Mouse (Mus musculus) embryo, embryonic 11 days (tissue): ENCODE results near the gene Gdi1.

Experiments
- DNase-seq: peaks from one replicate; pipeline ENCODE4 v3.0.0-alpha.2; 2015

Gene Gdi1

DNA sequence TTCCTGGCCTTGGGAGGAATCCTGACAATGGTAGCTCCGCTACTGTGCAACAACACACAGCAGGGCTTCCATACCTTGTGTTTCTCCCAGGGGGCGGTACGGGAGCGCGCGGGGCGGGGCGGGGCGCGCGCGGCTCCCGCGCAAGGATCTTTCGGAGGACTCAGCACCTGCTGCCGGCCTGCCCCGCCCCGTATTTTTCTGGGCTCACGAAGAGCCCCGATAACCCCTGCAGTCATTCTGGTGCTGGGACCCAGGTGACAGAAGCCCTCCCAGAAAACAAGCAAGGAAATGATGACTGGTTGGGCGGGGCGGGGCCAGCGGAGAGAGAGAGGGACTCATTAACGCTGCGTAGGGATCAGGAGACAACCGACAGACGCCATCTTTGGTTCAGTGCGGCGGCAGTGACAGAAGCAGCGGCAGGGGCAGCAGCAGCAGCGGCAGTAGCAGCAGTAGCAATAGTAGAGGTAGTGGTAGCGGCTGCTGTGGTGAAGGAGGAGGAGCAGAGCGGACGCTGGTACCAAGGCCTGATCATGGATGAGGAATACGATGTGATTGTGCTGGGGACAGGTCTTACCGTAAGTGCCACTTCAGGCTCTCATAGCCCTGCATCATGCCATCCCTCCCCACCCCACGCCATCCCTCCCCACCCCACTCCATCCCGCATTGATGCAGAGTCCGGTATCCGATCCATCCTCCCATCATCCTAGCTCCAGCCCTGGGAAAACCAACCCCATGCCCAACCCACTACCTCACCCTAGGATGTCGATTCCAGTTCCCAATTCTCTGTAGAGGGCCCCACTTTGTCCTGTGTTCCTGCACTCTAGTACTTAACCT, at the start of gene Gdi1:
Gdi1 (plus strand) TSS at position 132 of the 834 bp plus-strand sequence.
- peak; percentile 83 for DNase-seq

DNA sequence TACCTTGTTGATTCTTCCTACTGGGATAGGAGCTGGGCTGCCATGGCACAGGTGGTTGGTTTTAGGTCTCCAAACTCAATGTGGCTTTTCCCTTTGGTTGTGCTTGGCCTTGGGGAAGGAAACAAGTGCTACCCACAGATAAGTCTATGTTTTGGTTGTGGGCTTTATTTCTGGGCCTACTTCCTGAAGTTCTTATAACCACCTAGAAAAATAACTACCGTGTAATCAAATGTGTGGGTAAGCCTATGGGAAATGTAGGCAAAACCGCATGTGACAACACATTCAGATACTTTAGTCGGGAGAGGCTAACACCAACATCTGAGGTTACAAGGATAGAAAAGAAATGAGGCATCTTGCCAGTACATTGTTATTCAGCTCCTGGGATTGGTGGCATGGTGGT, 47.1 kb upstream of the Gdi1 start:
- no peak for DNase-seq

DNA sequence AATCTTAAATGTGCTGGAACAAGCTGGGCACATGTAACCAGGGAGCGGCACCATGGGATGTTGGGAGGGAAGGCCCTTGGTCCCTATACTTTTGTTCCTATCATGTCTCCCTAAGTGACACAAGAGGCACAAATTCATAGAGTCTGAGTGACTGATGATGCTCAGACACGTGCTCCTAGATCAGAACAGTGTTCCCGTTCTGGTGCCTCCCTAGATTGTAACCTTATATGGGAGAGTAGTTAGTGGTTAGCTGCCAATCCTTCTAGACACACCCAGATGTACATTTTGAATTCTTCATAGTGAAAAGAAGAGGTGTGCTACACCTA, 35.1 kb upstream of the Gdi1 start:
- no peak for DNase-seq

DNA sequence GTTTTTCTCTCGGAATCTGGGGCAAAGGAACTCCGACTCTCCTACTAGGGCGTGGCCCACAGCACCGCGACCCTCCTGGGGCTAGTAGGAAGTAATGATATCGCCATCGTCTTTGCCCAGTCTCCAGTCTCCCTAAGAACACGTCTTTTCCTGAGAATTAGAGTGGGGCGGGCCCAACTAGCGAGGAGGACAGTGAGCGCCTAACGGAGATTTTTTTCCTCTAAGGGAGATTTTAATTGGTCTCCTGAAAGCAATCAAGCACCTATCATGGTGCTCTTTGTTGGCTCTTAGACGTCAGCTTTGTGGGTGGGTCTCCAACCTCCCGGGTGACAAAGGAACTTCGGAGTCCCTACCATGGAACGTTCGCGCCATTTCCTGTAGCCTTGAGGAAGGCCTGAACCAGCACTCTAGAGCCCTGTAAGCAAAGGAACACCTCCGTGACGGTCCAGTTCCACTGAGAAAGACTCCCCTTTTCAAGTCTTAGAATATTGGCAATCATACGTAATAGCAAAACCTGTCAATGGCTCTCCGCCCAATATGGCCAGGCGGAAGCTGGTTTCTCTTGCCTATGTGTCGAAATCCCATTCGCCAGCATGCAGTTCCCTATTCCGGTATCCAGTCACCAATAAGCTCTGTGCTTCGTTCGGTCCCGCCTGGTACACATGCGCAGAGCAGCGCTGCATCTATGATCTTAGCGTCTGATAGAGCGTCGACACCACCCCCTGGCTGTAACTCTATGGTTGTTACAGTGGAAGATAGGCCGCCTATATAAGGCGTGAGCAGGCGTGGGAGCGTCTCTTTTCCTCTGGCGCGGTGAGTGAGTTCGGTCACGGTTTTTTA, 34.5 kb upstream of the Gdi1 start, which contains the start of gene Rpl10:
Rpl10 (plus strand) TSS at position 751 of the 840 bp plus-strand sequence.
- DNase-seq = peak; percentile 90

DNA sequence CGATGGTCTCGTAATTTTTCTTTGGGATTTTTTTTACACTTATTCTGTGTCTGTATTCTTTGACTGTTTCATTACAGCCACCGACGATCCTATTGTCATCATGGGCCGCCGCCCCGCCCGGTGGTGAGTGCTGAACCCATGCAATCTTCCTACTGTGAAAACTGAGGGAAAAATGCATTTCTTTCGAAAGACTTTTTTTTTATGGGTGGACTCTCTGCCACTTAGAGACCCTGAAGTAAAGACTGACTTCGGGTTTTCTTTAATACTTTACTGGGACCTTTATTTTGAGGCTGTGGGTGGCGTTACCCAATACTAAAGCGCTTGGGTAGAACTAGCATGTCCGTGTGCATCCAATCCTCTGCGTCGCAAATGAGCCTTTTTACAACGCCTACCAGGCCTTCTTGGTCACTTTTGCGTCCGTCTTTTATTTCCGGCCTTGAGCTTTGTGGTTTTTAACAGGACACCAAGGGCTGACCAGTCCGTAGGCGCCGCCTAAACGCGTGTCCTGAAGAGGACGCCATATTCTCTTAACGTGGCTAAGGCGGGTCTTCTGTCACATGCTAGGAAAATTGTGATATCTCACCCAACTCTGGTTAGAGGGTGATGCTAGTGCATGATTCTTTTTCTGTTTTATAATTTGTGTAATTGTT, 33.8 kb upstream of the Gdi1 start:
- DNase-seq = peak; percentile 56

DNA sequence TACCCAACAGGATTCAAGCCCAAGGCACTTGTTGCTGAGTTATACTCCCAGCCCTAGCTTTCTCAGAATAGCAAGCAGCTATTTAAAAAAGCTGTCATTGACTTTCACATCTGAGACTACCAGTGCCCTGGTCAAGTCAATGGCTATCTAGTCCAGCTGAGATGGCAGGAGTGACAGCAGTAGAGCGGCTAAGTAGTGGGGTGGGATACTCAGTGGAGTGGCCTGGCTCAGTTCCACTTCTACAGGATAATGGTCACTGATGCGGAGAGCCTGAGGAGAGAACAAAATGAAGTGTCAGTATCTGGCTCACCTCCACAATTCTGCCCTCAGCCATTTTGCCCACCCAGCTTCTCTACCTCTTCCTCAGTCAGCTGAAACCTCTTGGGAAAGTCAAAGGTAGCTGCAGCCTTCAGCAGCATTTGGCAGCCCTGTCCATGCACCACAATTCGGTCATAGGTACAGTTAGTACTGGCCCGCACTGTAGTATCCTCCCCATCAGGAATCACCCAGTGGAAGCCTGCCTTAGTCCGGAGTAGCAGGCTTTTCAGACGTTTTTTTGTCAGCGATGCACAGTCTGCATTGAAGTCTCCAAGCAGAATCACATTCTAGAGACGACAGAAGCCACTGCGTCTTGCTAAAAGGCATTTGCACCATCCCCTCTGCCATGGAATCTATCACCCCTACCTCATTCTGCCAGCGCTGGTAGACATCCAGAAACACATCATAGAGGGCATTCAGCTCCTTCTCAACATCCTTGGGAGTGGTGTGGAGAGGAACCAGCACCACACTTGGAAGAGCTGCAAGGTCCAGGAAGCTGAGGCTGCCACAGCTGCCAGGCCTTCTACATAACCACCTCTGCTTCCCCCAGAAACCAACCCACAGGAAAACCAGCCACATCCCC, 31.1 kb upstream of the Gdi1 start:
- DNase-seq = no peak

DNA sequence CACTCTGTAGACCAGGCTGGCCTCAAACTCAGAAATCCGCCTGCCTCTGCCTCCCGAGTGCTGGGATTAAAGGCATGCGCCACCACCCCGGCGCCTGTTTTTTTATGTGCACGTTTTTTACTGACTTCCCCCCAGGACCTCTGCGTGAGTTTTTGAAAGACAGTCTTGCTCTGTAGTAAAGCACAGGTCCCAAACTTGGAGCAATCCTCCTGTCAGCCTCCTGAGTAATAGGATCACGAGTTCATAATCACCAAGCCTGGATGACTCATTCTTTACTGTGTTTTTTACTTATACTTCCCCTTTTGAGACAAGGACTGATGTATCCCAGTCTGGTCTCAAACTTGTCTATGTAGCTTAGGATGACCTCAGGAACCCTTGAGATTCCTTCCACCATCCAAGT, 26.9 kb upstream of the Gdi1 start:
- no peak for DNase-seq

DNA sequence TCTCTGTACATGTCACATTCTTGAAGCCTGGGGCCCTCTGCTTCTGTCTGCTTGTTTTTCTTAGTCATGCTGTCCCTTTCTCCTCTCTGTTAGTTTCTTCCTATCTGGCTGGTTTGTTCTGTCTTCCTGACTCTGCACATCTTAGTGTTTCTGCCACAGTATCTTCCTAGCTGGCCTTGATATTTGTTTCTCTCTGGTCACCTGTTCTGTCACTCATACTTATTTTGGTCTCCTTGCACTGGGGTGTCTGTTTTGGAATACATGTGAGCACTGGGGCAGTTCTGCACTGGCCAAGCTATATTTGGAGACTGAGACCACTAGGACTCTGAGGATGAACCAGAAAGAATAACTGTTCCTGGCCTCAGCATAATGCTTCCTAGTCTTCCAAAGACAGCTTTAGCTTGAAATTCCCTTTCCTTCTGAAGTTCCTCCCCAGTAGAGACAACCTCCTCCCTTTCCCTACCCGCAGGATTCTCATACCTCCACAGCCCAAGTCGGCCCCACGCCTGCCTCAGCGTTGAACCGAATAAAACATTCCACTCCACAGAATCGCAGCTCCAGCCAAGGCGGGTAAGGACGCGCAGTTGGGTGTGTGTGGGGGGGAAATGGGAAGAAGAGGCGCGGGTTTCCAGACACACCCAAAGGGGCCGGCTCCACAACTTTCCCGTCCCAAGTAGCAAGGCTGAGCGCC, 23.6 kb upstream of the Gdi1 start:
- no peak for DNase-seq

DNA sequence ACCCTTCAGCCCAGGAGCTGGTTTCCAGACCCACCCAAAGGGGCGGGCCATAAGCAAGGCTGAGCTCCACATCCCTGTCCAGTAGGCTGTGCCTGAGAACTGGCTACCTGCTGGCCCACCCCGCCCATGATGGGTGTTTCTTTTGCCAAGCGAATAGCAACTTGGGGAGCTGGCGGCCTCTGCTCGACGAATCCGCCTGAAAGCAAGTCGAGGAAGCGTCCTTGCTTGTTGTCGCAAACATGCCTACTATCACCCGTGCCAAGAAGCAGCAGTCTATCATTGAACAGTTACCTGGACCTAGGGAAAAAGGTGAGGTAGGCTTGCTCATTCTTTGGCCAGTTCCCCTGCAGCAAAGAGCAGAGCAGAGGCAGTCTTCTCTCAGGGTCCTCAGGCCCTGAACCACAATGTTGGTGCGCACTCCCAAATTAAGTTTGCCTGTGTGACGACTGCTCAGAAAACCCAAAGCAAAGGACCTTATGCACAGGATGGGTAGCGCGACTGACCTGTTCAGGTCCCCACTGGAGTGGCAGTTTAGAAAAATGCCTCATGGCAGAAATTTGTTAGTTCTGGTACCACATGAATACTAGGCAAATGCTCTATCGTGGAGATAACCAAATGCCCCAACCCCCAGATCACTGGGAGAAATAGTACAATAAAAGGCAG, 22.9 kb upstream of the Gdi1 start, which contains the start of the genes Taz and Dnase1l1:
Taz (plus strand) TSS at position 181 of the 663 bp plus-strand sequence.
Dnase1l1 (minus strand) TSS at position 606 of the 663 bp plus-strand sequence.
- peak; percentile 76 for DNase-seq

DNA sequence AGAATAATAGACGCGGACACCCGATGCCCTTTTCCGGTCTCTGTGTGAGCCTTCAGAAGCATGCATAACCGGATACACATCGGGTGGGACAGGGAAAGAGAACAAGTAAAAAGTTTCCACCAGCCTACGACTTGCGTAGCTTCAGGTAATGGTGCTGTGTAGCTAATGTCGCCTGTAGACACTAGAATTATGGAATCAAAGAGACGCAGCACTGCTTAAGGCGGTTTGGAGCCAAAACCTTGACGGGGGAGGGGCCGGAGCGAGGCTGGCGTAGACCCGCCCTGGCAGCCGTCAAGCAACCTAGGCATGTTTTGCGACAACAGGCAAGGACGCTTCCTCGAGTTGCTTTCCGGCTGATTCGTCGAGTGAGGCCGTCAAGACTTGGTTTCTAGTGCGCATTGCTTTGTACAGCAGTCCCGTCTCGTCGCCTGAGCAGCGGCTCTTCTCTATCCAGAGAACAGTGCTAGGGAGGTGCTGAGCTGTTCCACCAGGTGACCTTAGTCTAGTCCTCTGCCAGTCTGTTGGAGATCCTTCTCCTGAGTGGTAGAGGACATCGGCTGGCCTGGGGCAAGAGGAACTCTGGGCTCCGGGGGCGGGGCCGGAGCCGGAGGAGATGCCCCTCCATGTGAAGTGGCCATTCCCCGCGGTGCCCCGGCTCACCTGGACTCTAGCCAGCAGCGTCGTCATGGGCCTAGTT, 22.3 kb upstream of the Gdi1 start:
- DNase-seq = peak; percentile 91

DNA sequence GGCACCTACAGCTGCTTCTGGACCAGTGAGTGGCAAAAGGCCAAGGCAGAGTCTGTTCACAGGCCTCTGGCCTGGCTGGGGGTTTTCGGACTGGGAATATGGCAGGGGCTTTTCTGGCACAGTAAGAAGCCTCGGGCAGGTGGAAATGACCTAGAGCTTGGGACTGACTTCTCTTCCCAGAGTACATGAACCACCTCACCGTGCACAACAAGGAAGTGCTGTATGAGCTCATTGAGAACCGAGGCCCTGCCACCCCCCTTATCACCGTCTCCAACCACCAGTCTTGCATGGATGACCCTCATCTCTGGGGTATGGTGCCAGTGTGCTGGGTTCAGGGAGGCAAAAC, 21.7 kb upstream of the Gdi1 start:
- no peak for DNase-seq

DNA sequence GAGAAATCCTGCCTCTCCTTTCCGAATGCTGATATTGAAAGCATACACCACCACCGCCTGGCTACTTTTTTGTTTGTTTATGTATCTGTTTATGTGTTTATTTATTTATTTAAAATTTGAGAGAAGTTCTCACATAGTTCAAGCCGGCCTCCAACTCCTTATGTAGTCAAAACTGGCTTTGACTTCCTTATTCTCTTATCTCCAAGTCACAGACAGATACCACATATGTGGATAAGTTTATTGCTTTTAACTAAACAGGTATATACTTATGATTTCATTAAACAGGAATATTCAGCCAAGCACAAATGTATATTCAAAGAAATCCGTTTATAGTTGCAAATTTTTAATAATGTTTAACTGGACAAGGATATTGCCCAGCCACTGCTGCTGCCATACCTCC, 11.4 kb upstream of the Gdi1 start:
- DNase-seq = no peak

DNA sequence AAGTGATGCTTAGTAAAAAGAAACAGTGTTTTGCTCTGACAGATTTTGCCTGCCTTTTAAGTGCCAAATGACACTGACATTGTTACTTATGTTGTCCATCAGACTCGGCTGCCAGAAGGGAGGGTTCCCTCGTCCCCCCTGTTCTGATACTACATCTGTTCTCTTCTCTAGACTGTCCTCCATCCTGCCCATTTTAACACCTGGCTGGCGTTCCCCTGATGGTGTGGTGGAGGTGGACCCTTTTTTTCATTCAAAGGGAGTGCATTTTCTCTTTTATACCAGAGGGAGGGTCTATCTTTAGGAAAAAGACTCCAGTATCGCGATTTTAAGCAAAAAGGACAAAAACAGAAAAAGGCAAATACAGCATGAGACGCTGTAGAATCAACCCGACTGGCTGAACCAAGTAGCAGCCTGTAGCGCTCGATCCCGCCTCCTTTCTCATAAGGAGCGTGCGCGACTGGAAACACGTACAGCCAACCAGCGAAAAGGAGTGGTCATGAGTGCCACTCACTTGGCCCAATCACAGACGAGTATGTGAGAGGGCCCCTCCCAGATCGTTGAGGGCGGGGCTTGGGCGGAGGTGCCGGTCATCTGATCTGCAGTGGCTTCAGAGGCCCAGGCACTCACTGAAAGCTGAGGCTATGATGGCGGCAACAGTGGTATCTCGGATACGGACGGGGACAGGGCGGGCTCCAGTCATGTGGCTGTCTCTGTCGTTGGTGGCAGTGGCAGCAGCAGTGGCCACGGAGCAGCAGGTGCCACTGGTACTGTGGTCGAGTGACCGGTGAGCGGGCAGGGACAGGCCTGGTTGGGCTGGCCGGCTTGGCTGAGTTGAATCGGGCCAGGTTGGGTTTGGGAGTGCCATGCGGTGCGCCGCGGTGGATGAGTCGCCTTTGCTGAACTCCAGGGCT, 8.0 kb upstream of the Gdi1 start, which contains the start of gene Atp6ap1:
Atp6ap1 (plus strand) TSS at position 560 of the 911 bp plus-strand sequence.
- DNase-seq = peak; percentile 94

DNA sequence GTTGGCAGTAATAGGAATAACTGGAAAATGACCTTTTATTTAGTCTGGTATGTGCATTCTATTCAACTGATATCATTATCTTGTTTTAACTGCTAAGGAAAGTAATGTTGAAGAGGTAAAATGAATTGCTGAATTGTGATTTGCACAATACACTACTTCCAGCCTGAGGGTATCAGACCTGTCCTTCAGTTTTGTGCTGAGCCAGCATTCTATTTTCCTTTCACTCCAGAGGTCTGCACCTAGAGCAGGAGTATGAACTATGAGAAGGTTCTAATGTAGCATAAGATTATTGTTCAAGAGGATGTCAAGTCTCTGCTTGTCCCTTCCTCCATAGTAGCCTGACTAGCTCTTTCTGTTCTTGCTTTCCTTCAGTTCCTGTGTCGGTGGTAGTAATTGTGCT, 6.5 kb upstream of the Gdi1 start:
- no peak for DNase-seq

DNA sequence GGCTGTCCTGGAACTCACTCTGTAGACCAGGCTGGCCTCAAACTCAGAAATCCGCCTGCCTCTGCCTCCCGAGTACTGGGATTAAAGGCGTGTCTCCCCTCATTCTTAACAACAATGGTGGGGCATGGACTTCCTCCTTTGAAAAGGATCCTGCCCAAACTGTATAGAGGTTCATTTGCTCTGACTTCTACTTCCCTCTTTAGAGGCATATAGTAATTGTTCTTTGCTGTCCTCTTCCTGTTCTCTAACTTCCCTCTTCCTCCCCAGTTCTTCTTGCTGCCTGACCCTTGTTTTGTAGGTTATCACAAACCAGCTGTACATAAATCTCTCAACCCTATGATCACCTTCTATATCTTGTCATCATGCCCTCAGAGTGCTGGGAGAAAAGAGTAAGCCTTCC, 5.1 kb upstream of the Gdi1 start:
- no peak for DNase-seq

DNA sequence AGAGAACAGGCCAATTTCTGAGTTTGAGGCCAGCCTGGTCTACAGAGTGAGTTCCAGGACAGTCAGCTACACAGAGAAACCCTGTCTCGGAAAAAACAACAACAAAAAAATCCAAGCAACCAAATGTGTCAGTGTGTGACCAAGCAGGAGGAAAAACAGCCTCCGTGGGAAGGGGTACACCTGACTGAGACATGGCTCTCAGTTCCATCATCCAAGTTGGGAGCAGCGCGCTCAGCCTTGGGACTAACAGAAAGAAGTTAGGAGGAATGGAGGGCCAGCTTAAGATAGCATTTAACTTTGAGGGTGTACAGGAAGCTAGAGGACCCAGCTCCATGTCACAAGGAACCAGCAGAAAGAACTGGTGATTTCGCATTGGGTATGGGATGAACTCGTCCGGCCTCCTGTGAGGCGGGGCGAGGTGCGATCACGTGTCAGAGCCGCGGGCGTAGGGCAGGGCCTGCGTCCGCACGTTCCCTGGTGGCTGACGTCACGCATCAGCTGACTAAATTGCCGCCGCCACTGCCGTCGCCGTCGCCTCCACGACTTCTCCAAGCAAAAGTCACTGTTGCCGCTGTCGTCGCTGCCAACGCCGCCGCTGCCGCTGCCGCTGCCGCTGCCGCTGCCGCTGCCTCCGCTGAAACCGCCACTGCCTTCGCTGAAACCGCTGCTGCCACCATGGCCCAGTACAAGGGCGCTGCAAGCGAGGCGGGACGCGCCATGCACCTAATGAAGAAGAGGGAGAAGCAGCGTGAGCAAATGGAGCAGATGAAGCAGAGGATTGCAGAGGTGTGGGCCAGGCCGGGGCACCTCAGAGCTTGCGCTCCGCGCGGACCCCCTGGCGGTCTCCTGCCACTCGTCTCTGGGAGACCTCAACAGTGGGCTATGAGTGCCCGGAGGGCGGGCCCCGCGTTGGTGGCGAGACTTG, 8.0 kb downstream of the Gdi1 start, which contains the start of gene Fam50a:
Fam50a (plus strand) TSS at position 494 of the 925 bp plus-strand sequence.
- peak; percentile 91 for DNase-seq

DNA sequence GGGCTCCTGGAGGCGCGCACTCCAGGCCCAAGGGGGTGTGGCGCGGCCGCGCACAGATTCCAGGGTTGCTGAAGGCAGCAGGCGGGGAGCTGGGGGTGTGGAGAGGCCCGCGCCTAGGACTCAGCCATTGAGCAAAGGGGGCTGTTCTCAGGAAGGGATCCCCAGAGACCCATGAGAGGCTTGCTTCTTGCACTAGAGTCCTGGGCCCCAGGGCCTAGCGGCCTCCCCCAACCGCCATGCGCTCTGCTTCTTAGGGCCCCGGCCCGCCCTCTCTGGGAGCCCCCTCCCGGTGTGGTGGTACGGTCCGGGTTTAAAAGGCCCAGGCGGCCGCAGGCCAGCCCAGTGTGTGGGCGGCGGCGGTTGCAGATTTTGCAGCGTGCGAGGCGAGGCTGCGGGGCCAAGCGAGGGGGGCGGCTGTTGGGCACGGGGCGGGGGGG, 23.9 kb downstream of the Gdi1 start, which contains the start of gene Plxna3:
Plxna3 (plus strand) TSS at position 342 of the 437 bp plus-strand sequence.
- DNase-seq = peak; percentile 82

DNA sequence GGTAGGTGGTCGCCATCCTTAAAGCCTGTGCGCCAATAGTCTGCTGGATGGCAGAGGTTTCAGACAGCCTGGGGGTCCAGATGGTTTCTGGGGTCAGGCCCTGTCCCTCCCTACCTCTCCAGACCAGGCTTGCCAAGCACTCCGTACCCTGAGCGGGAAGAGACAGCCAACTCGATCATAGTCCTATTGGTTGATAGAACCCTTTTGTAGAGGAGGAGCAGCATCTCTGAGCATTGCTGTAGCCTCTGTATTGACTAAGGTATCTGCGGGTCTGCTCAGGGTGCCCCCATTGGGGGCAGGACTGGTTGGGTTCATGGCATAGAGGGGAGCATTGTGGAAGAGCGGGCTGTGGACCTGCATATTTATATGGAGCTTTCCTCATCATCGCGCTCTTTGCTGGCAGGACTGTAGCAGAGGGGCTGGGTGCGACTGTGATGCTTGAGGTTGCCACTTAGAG, 24.4 kb downstream of the Gdi1 start:
- no peak for DNase-seq
